Mouse (Mus musculus) left cerebral cortex, postnatal 10 days (tissue): ENCODE measurements around the gene Fam124a. TPM values are rescaled to one million over a fixed set of nuclear protein-coding genes. Genes with fewer than 3 reads are reported as not detected.
"Not testable (repeated sequence)": the region's sequence is repeated elsewhere in the genome, so short reads cannot be mapped to it uniquely, and the experiment has no call there.

Experiments
- DNase-seq, 2 experiments: peaks; one replicate each; pipeline ENCODE4 v3.0.0; 2021 to 2022; ENCODE audit warnings: low spot score in 2 of 2, mixed read lengths in 1 of 2; ENCODE audit errors: extremely low spot score in 1 of 2
- intact Hi-C: fragments of 180-260 bp; cut with DNase I; formaldehyde crosslinking; loops from one replicate; pipeline ENCODE4 v1.15.1; 2025
- total RNA-seq, 2 experiments: library from RNA; stranded (reverse); gene quantifications; 2 replicates each; pipeline ENCODE4 v1.2.3; 2021

Gene Fam124a
- total RNA-seq, 2 experiments from 2014 or later, result 69.1 to 81.2 TPM

GRCm38 (mm10) chr14:62640396-62640795 is 84.9 kb downstream of the Fam124a start:
- DNase-seq, result no peak

GRCm38 (mm10) chr14:62642368-62642767 is 86.8 kb downstream of the Fam124a start:
- DNase-seq, intact Hi-C loops: not testable (repeated sequence)

More at GRCm38 (mm10) chr14:62640396-62640795, 84.9 kb downstream of the Fam124a start:
- intact Hi-C loops, result no loop called here

- no peak for DNase-seq
- intact Hi-C loops, result no loop called here
Measured at GRCm38 (mm10) chr14:62648405-62648804, 92.9 kb downstream of the Fam124a start.

- intact Hi-C loops, result loop anchor here (10.0 kb wide), 1 partner anchor 324 kb away; no protein-coding TSS in a partner anchor
- no peak for DNase-seq
Measured at GRCm38 (mm10) chr14:62650376-62650775, 94.8 kb downstream of the Fam124a start.

- no peak for DNase-seq
- intact Hi-C loops, result loop anchor here (10.0 kb wide), 1 partner anchor 323 kb away; no protein-coding TSS in a partner anchor
Measured at GRCm38 (mm10) chr14:62651771-62652170, 96.2 kb downstream of the Fam124a start.

- intact Hi-C loops, result loop anchor here (10.0 kb wide), 1 partner anchor 319 kb away; no protein-coding TSS in a partner anchor
- no peak for DNase-seq
Measured at GRCm38 (mm10) chr14:62655996-62656395, 100.5 kb downstream of the Fam124a start.

GRCm38 (mm10) chr14:62657469-62657868 is 101.9 kb downstream of the Fam124a start:
- no peak for DNase-seq
- intact Hi-C loops, result loop anchor here (10.0 kb wide), 1 partner anchor 317 kb away; no protein-coding TSS in a partner anchor

Other genes with a start within 250 kb of the Fam124a start
- gene Gucy1b2, start 99.4 kb upstream of the Fam124a start, total RNA-seq, result under 1 TPM; 0.39 to 0.55 TPM
- gene Gm4131, start 11.2 kb downstream of the Fam124a start, total RNA-seq, result not detected
- not detected for gene Serpine3, start 107.9 kb downstream of the Fam124a start, total RNA-seq
- gene Ints6, start 205.4 kb downstream of the Fam124a start, total RNA-seq, result 10 to 100 TPM; 38.2 to 44.0 TPM